ENCODE assay signal across 8 mouse cellular contexts in the genomic region with DNA sequence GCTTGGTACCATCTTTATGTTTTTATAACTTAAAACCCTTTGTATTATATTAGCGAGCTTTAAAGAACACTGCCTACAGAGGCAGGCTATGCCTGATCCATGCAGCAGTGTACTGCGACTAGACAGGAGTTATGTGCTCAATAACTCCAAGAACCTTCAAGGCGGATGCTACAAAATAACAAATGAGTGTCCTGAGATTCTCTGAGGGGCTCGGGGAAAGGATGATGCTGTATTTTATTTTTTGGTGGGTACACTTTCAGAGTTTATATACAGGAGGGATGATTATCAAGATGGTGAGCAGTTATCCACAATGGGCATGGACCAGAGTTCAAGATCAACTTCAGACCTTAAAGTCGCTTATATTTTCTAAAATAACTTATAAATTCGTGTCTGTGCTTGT. TPM values are rescaled to one million over a fixed set of nuclear protein-coding genes. Genes with fewer than 3 reads are reported as not detected.
DNase-seq lines count a peak whose midpoint lies in the region; ATAC-seq and TF ChIP-seq lines count a peak whose summit lies in the region.

No protein-coding gene starts in this region.

- H3K4me1 ChIP-seq in kidney, embryonic 15.5 days, result peaks cover 12% of the 10 kb centered on the region
- peaks cover 23% of the 10 kb centered on the region for H3K4me1 ChIP-seq in bone marrow macrophage, adult 2 months (ENCODE audit: control insufficient read depth, insufficient read depth, low read length)
- peaks cover 16% of the 10 kb centered on the region for H3K4me1 ChIP-seq in hindbrain, embryonic 15.5 days (replicated peaks)
- peaks cover 14% of the 10 kb centered on the region for H3K4me1 ChIP-seq in midbrain, embryonic 16.5 days (ENCODE audit: control insufficient read depth, insufficient read depth, low read length)

- ATAC-seq in kidney, embryonic 15.5 days (replicated peaks; ENCODE audit: low FRiP score), result no peak
- no peak for ATAC-seq in hindbrain, embryonic 15.5 days (ENCODE audit: low FRiP score, low read depth)
- ATAC-seq in midbrain, embryonic 16.5 days, result no peak; the same call in 1 of the 2 replicates

- H3K4me2 ChIP-seq in kidney, embryonic 15.5 days, result peak overlapping the region; percentile 63
- peak overlapping the region; percentile 59 for H3K4me2 ChIP-seq in hindbrain, embryonic 15.5 days
- peak overlapping the region; percentile 55 for H3K4me2 ChIP-seq in midbrain, embryonic 16.5 days (ENCODE audit: low read length)

- H3K27ac ChIP-seq in kidney, embryonic 15.5 days, result peak overlapping the region; percentile 93
- 0 out of 2 replicates have a peak overlapping the region, but pooled peaks have one; percentile 79 for H3K27ac ChIP-seq in bone marrow macrophage, adult 2 months (ENCODE audit: insufficient read depth, low read depth, low read length)
- peak overlapping the region; percentile 93 for H3K27ac ChIP-seq in hindbrain, embryonic 15.5 days (replicated peaks)
- H3K27ac ChIP-seq in midbrain, embryonic 16.5 days (ENCODE audit: low read length), result peak overlapping the region; percentile 95

- TF ChIP-seq POLR2A in bone marrow macrophage, adult 2 months (IDR thresholded peaks at IDR 0.05; ENCODE audit: borderline replicate concordance, low read depth, low read length), result no peak

- H3K9me3 ChIP-seq in kidney, embryonic 15.5 days (replicated peaks), result no peaks in the 10 kb centered on the region
- H3K9me3 ChIP-seq in hindbrain, embryonic 15.5 days, result no peaks in the 10 kb centered on the region
- no peaks in the 10 kb centered on the region for H3K9me3 ChIP-seq in midbrain, embryonic 16.5 days (replicated peaks; ENCODE audit: control insufficient read depth, low read length, poor library complexity, severe bottlenecking)

- 24% methylated on average over 6 of the region's 6 CpGs for WGBS in kidney, embryonic 15.5 days
- WGBS in hindbrain, embryonic 15.5 days, result 25% methylated on average over 6 of the region's 6 CpGs
- WGBS in midbrain, embryonic 16.5 days, result 22% methylated on average over 6 of the region's 6 CpGs

- DNase-seq in kidney, postnatal 36 days, result no peak
- no peak for DNase-seq in right cerebral cortex, postnatal 36 days (ENCODE audit: low spot score in 2 of 2)
- no peak for DNase-seq in gastrocnemius, postnatal 14 days
- no peak for DNase-seq in ovary, postnatal 14 days (ENCODE audit: low spot score)

- peaks cover 9% of the 10 kb centered on the region for H3K36me3 ChIP-seq in kidney, embryonic 15.5 days
- H3K36me3 ChIP-seq in hindbrain, embryonic 15.5 days, result peaks cover 4% of the 10 kb centered on the region; the same call in 1 of the 2 replicates
- H3K36me3 ChIP-seq in midbrain, embryonic 16.5 days (ENCODE audit: control insufficient read depth, insufficient read depth, low read length), result 0 out of 2 replicates have a peak, but pooled peaks cover 5% of the 10 kb centered on the region

- intact Hi-C loops in gastrocnemius, postnatal 14 days (cut with DNase I; ENCODE audit: low total_unique reads), result no loop called here

- peaks cover 7% of the 10 kb centered on the region; the same call in 1 of the 2 replicates for H3K27me3 ChIP-seq in kidney, embryonic 15.5 days
- no peaks in the 10 kb centered on the region for H3K27me3 ChIP-seq in hindbrain, embryonic 15.5 days
- no peaks in the 10 kb centered on the region; the same call in 1 of the 2 replicates for H3K27me3 ChIP-seq in midbrain, embryonic 16.5 days (ENCODE audit: control insufficient read depth, insufficient read depth, low read depth, low read length)

- TF ChIP-seq CTCF in bone marrow macrophage, adult 2 months (IDR thresholded peaks at IDR 0.05; ENCODE audit: low read depth, low read length), result no peak

- H3K4me3 ChIP-seq in kidney, embryonic 15.5 days (replicated peaks), result peak overlapping the region; percentile 78
- peak overlapping the region; percentile 99 for H3K4me3 ChIP-seq in bone marrow macrophage, adult 2 months (ENCODE audit: insufficient read depth, low read length)
- peak overlapping the region; percentile 82 for H3K4me3 ChIP-seq in hindbrain, embryonic 15.5 days
- H3K4me3 ChIP-seq in midbrain, embryonic 16.5 days (ENCODE audit: low read depth, low read length), result peak overlapping the region; percentile 78

- H3K9ac ChIP-seq in kidney, embryonic 15.5 days, result peak overlapping the region; percentile 88
- H3K9ac ChIP-seq in hindbrain, embryonic 15.5 days, result peak overlapping the region; percentile 98
- peak overlapping the region; percentile 82 for H3K9ac ChIP-seq in midbrain, embryonic 16.5 days (ENCODE audit: low read depth, low read length)

RNA-seq across cellular contexts. Expression of a gene that starts 0.7 kb away (rescaled TPM):
- 38.8 and 43.9 TPM in 2 replicates for polyA plus RNA-seq in kidney, embryonic 15.5 days (2015; fragmentation: Nextera tagmentation; extraction: Ambion mirVana)
- polyA plus RNA-seq in bone marrow macrophage, adult 2 months (2012; ENCODE audit: insufficient read depth, insufficient read length, missing spikeins), result 14.2 and 18.5 TPM in 2 replicates
- polyA plus RNA-seq in hindbrain, embryonic 15.5 days (2015; fragmentation: Nextera tagmentation; extraction: Ambion mirVana), result 33.5 and 43.9 TPM in 2 replicates
- polyA plus RNA-seq in midbrain, embryonic 16.5 days (2015; fragmentation: Nextera tagmentation; extraction: Ambion mirVana), result 45.3 and 52.4 TPM in 2 replicates
- total RNA-seq in gastrocnemius, postnatal 14 days (2021), result 10 to 100 TPM; 17.8 to 19.2 TPM

RNA-seq across cellular contexts. Expression of a gene that starts 9.4 kb away (rescaled TPM):
- 36.6 and 65.3 TPM in 2 replicates for polyA plus RNA-seq in kidney, embryonic 15.5 days (2015; fragmentation: Nextera tagmentation; extraction: Ambion mirVana)
- polyA plus RNA-seq in bone marrow macrophage, adult 2 months (2012; ENCODE audit: insufficient read depth, insufficient read length, missing spikeins), result not detected in 2 replicates
- polyA plus RNA-seq in hindbrain, embryonic 15.5 days (2015; fragmentation: Nextera tagmentation; extraction: Ambion mirVana), result 31.5 and 46.1 TPM in 2 replicates
- 3.2 and 11.6 TPM in 2 replicates for polyA plus RNA-seq in midbrain, embryonic 16.5 days (2015; fragmentation: Nextera tagmentation; extraction: Ambion mirVana)
- not detected for total RNA-seq in gastrocnemius, postnatal 14 days (2021)

RNA-seq across cellular contexts. Expression of a gene that starts 16.5 kb away (rescaled TPM):
- 4,301 and 5,259 TPM in 2 replicates for polyA plus RNA-seq in kidney, embryonic 15.5 days (2015; fragmentation: Nextera tagmentation; extraction: Ambion mirVana)
- polyA plus RNA-seq in bone marrow macrophage, adult 2 months (2012; ENCODE audit: insufficient read depth, insufficient read length, missing spikeins), result not detected in 2 replicates
- 2,663 and 3,254 TPM in 2 replicates for polyA plus RNA-seq in hindbrain, embryonic 15.5 days (2015; fragmentation: Nextera tagmentation; extraction: Ambion mirVana)
- polyA plus RNA-seq in midbrain, embryonic 16.5 days (2015; fragmentation: Nextera tagmentation; extraction: Ambion mirVana), result 2,278 and 2,570 TPM in 2 replicates
- 1,000 to 10,000 TPM; 1,024 TPM for total RNA-seq in gastrocnemius, postnatal 14 days (2021)

RNA-seq across cellular contexts. Expression of a gene that starts 20.0 kb away (rescaled TPM):
- 2.3 and 2.5 TPM in 2 replicates for polyA plus RNA-seq in kidney, embryonic 15.5 days (2015; fragmentation: Nextera tagmentation; extraction: Ambion mirVana)
- polyA plus RNA-seq in bone marrow macrophage, adult 2 months (2012; ENCODE audit: insufficient read depth, insufficient read length, missing spikeins), result not detected in 2 replicates
- polyA plus RNA-seq in hindbrain, embryonic 15.5 days (2015; fragmentation: Nextera tagmentation; extraction: Ambion mirVana), result 0.51 and 0.95 TPM in 2 replicates
- 1.1 and 1.5 TPM in 2 replicates for polyA plus RNA-seq in midbrain, embryonic 16.5 days (2015; fragmentation: Nextera tagmentation; extraction: Ambion mirVana)
- under 1 TPM in 1 of 2 experiments, not detected in 1; 0.41 TPM for total RNA-seq in gastrocnemius, postnatal 14 days (2021)

RNA-seq across cellular contexts. Expression of a gene that starts 29.5 kb away (rescaled TPM):
- polyA plus RNA-seq in kidney, embryonic 15.5 days (2015; fragmentation: Nextera tagmentation; extraction: Ambion mirVana), result 11,555 and 13,702 TPM in 2 replicates
- polyA plus RNA-seq in bone marrow macrophage, adult 2 months (2012; ENCODE audit: insufficient read depth, insufficient read length, missing spikeins), result 1.4 TPM in 1 of 2 replicates, not detected in the other
- 6,860 and 8,722 TPM in 2 replicates for polyA plus RNA-seq in hindbrain, embryonic 15.5 days (2015; fragmentation: Nextera tagmentation; extraction: Ambion mirVana)
- polyA plus RNA-seq in midbrain, embryonic 16.5 days (2015; fragmentation: Nextera tagmentation; extraction: Ambion mirVana), result 5,737 and 6,589 TPM in 2 replicates
- total RNA-seq in gastrocnemius, postnatal 14 days (2021), result 100 to 1,000 TPM; 795 to 814 TPM

Comparison
In these comparisons a context has a peak if more than half of its experiments do, and no peak if none do; other contexts are left out.
1. RNA of a gene that starts 16.5 kb away (polyA plus RNA-seq): 4,301 to 5,259 TPM in kidney, embryonic 15.5 days, 2,663 to 3,254 TPM in hindbrain, embryonic 15.5 days and 2,278 to 2,570 TPM in midbrain, embryonic 16.5 days; not detected in bone marrow macrophage, adult 2 months; every median in the first group is over 1,000 times any median in the second.
2. Peak in every context shown above with its lines, with median percentiles within 50 percentile points of each other: H3K27ac ChIP-seq, H3K4me2 ChIP-seq, H3K4me3 ChIP-seq and H3K9ac ChIP-seq.